Mouse (Mus musculus): ENCODE measurements around the gene Gnai3. TPM values are rescaled to one million over a fixed set of nuclear protein-coding genes. Genes with fewer than 3 reads are reported as not detected.

Gene Gnai3
- polyA plus RNA-seq, 1 experiment from 2014 or later, result 49.1 TPM

DNA sequence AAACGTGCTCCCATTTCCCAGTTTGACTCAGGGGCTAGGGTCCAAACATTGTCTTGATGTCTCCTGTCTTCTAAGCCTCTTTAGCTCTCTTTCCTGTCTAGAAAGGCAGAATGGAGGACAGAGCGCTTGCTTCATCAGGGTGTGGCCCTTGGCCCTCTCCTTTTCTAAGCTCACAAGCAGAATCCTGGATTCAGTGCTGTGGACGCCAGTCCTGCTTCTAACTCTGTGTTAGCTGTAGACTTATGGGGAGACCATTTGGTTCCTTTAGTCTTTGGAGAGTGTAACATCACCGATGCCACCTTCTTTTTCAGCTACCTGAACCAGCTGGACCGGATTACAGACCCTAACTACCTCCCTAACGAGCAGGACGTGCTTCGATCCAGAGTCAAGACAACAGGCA is 48.3 kb downstream of the Gnai3 start:
- peaks cover 54% of the 10 kb centered on the region for H3K4me1 ChIP-seq (ENCODE audit: insufficient read depth)
- no peaks in the 10 kb centered on the region for H3K9me3 ChIP-seq (ENCODE audit: low read length)
- no peaks in the 10 kb centered on the region for H3K36me3 ChIP-seq (replicated peaks; ENCODE audit: insufficient read depth, low read length)
- peak overlapping the region; percentile 98 for H3K27ac ChIP-seq (ENCODE audit: low read depth)
- 81% methylated on average over 8 of the region's 8 CpGs for WGBS (ENCODE audit: insufficient replicate concordance)
- H3K4me3 ChIP-seq (ENCODE audit: low read depth, low read length), result 0 out of 2 replicates have a peak overlapping the region, but pooled peaks have one; percentile 1
- no peak for DNase-seq
- peak overlapping the region; percentile 55 for H3K4me2 ChIP-seq (ENCODE audit: low read depth, low read length)
- ATAC-seq, result no peak
- H3K9ac ChIP-seq (replicated peaks), result peak overlapping the region; percentile 48
- no peak for TF ChIP-seq CTCF (IDR thresholded peaks at IDR 0.05; ENCODE audit: low read depth)
- TF ChIP-seq EP300 (IDR thresholded peaks at IDR 0.05; ENCODE audit: low read depth), result no peak
- no peaks in the 10 kb centered on the region for H3K27me3 ChIP-seq (ENCODE audit: insufficient read depth, low read length)

DNA sequence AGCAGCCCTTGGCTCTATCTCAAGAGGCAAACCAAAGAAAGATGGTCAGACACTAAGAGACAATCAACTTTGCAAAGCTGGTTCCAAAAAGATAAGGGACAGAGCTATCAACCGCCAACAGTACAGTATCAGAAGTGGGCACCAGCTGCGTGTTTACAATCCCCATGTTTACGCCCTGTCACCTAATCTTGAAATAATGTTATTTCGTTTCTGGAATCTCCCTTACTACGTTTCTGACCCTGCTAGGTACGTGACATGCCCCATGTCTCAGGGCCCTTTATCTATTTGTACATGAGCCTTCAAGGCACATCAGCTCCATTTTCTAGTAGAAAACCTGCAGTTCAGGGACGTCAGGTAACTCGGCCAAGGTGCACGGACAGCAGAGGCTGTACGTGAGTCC is 49.2 kb downstream of the Gnai3 start:
- Histone ChIP-seq H3K27ac (ENCODE audit: low read depth) (peak overlapping the region; percentile 98), H3K4me3 (ENCODE audit: low read depth, low read length) (0 out of 2 replicates have a peak overlapping the region, but pooled peaks have one; percentile 1), H3K27me3 (ENCODE audit: insufficient read depth, low read length) (no peaks in the 10 kb centered on the region), H3K4me2 (ENCODE audit: low read depth, low read length) (peak overlapping the region; percentile 55), H3K36me3 (replicated peaks; ENCODE audit: insufficient read depth, low read length) (no peaks in the 10 kb centered on the region), H3K9ac (replicated peaks) (peak overlapping the region; percentile 48), H3K9me3 (ENCODE audit: low read length) (no peaks in the 10 kb centered on the region), H3K4me1 (ENCODE audit: insufficient read depth) (peaks cover 54% of the 10 kb centered on the region)
- 49% methylated on average over 10 of the region's 10 CpGs for WGBS (ENCODE audit: insufficient replicate concordance)
- TF ChIP-seq CTCF (IDR thresholded peaks at IDR 0.05; ENCODE audit: low read depth) (no peak), EP300 (IDR thresholded peaks at IDR 0.05; ENCODE audit: low read depth) (peak; percentile 100)
- DNase-seq (peak; percentile 42), ATAC-seq (peak; percentile 92)

DNA sequence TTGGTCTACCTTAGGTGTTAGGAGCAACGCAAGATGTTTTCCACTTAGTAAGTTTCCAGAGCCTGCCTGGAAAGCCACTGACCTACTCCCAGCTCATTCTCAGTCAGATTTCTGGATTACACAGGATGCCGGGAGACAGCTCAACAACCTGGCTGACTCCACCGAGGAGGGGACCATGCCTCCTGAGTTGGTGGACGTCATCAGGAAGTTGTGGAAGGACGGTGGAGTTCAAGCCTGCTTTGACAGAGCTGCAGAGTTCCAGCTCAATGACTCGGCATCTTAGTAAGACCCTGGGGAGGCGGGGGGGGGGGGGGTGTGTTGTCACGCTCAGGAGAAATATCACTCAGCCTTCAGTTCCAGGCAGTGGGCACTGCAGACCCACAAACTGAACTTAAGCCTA is 49.7 kb downstream of the Gnai3 start:
- Histone ChIP-seq H3K4me3 (ENCODE audit: low read depth, low read length) (no peak overlapping the region), H3K27ac (ENCODE audit: low read depth) (peak overlapping the region; percentile 98), H3K9ac (replicated peaks) (peak overlapping the region; percentile 43), H3K27me3 (ENCODE audit: insufficient read depth, low read length) (no peaks in the 10 kb centered on the region), H3K4me1 (ENCODE audit: insufficient read depth) (peaks cover 54% of the 10 kb centered on the region), H3K4me2 (ENCODE audit: low read depth, low read length) (peak overlapping the region; percentile 55), H3K36me3 (replicated peaks; ENCODE audit: insufficient read depth, low read length) (no peaks in the 10 kb centered on the region), H3K9me3 (ENCODE audit: low read length) (no peaks in the 10 kb centered on the region)
- TF ChIP-seq EP300 (IDR thresholded peaks at IDR 0.05; ENCODE audit: low read depth) (no peak), CTCF (IDR thresholded peaks at IDR 0.05; ENCODE audit: low read depth) (no peak)
- WGBS (ENCODE audit: insufficient replicate concordance), result 27% methylated on average over 8 of the region's 8 CpGs
- ATAC-seq (peak; percentile 56), DNase-seq (peak; percentile 46)

DNA sequence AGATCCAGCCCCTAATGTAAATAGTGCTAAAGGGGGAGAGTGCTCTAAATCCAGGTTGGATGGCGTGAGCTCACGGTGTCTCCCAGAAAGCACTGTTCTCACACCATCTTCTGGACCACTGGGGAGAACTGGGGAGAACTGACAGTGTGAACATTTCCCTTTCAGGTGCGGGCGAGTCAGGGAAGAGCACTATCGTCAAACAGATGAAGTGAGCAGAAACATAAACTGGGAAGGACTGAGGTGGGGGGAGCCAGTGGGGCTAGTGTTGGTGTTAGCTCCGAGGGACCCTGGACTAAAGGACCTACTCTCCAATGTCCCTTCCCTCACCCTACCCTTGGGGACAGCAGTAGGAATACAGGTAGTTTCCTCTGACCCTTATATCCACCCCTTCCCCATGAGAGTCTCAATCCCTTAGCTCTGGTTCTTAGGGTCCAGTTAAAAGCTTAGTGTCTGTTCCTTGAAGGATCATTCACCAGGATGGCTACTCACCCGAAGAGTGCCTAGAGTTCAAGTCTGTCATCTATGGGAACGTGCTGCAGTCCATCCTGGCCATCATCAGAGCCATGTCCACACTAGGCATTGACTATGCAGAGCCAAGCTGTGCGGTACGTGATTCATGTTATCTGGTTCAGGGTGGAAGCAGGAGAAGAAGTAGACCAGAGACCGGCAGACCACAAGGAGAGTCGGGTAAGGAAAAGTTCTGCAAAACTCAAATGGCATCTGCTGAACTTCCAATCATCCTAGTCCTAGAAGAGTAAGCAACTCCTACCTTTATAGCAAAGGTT is 50.8 kb downstream of the Gnai3 start:
- Histone ChIP-seq H3K4me2 (ENCODE audit: low read depth, low read length) (peak overlapping the region; percentile 55), H3K4me1 (ENCODE audit: insufficient read depth) (peaks cover 54% of the 10 kb centered on the region), H3K9me3 (ENCODE audit: low read length) (no peaks in the 10 kb centered on the region), H3K9ac (replicated peaks) (0 out of 2 replicates have a peak overlapping the region, but pooled peaks have one; percentile 43), H3K27ac (ENCODE audit: low read depth) (peak overlapping the region; percentile 98), H3K36me3 (replicated peaks; ENCODE audit: insufficient read depth, low read length) (no peaks in the 10 kb centered on the region), H3K4me3 (ENCODE audit: low read depth, low read length) (no peak overlapping the region), H3K27me3 (ENCODE audit: insufficient read depth, low read length) (no peaks in the 10 kb centered on the region)
- TF ChIP-seq CTCF (IDR thresholded peaks at IDR 0.05; ENCODE audit: low read depth) (no peak), EP300 (IDR thresholded peaks at IDR 0.05; ENCODE audit: low read depth) (no peak)
- DNase-seq (no peak), ATAC-seq (no peak)
- 75% methylated on average over 12 of the region's 12 CpGs for WGBS (ENCODE audit: insufficient replicate concordance)

DNA sequence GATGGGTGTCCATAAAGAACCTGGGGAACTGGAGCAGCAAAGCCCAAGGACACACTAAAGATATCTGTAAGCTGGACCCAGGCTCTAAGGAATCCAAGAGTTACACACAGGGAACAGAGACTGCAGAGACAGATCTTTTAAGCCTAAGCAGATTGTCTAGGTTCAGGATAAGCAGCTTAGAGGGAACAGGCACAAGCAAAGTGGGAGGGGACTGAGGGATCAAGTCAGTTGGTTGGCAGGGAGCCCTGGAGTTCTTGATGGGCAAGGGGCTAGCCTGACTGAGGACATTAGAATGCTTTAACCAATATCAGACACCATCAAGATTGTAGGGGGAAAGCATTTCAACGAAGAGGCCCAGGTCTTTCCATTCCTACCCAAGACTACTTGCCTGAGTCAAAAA is 51.8 kb downstream of the Gnai3 start:
- H3K4me1 ChIP-seq (ENCODE audit: insufficient read depth), result peaks cover 49% of the 10 kb centered on the region
- TF ChIP-seq EP300 (IDR thresholded peaks at IDR 0.05; ENCODE audit: low read depth) (no peak), CTCF (IDR thresholded peaks at IDR 0.05; ENCODE audit: low read depth) (no peak)
- H3K4me2 ChIP-seq (ENCODE audit: low read depth, low read length), result no peak overlapping the region
- H3K36me3 ChIP-seq (replicated peaks; ENCODE audit: insufficient read depth, low read length), result no peaks in the 10 kb centered on the region
- no peaks in the 10 kb centered on the region for H3K27me3 ChIP-seq (ENCODE audit: insufficient read depth, low read length)
- WGBS (ENCODE audit: insufficient replicate concordance), result 74% methylated on average over 1 of the region's 1 CpGs
- ATAC-seq (no peak), DNase-seq (no peak)
- H3K9me3 ChIP-seq (ENCODE audit: low read length), result no peaks in the 10 kb centered on the region
- no peak overlapping the region for H3K9ac ChIP-seq (replicated peaks)
- no peak overlapping the region for H3K27ac ChIP-seq (ENCODE audit: low read depth)
- H3K4me3 ChIP-seq (ENCODE audit: low read depth, low read length), result no peak overlapping the region

DNA sequence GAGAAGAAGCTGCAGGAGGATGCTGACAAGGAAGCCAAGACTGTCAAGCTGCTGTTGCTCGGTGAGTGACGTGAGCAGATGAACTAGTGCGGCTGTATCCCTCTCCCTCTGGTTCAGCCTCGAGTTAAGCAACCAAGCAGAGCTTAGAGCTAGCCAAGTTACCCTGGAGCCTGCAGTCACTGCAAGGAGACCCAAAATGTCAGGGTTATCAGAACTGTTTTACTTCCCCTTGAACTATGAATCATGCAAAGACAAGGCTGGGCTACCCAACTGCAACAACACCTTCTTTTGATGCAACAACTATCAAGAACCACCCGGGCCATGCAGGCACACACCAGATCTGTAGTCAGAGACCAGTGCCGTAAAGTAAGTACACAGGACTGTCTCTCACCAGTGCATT is 52.6 kb downstream of the Gnai3 start:
- no peak overlapping the region for H3K4me2 ChIP-seq (ENCODE audit: low read depth, low read length)
- DNase-seq, result no peak
- H3K27ac ChIP-seq (ENCODE audit: low read depth), result peak overlapping the region; percentile 34; the same call in 1 of the 2 replicates
- peaks cover 44% of the 10 kb centered on the region for H3K4me1 ChIP-seq (ENCODE audit: insufficient read depth)
- ATAC-seq, result no peak
- H3K4me3 ChIP-seq (ENCODE audit: low read depth, low read length), result no peak overlapping the region
- TF ChIP-seq EP300 (IDR thresholded peaks at IDR 0.05; ENCODE audit: low read depth) (no peak), CTCF (IDR thresholded peaks at IDR 0.05; ENCODE audit: low read depth) (no peak)
- H3K9ac ChIP-seq (replicated peaks), result no peak overlapping the region
- H3K36me3 ChIP-seq (replicated peaks; ENCODE audit: insufficient read depth, low read length), result no peaks in the 10 kb centered on the region
- WGBS (ENCODE audit: insufficient replicate concordance), result 48% methylated on average over 6 of the region's 6 CpGs
- no peaks in the 10 kb centered on the region for H3K9me3 ChIP-seq (ENCODE audit: low read length)
- H3K27me3 ChIP-seq (ENCODE audit: insufficient read depth, low read length), result no peaks in the 10 kb centered on the region
